Mouse (Mus musculus) lung, postnatal 0 days (tissue): ENCODE measurements around the gene Zfp503. TPM values are rescaled to one million over a fixed set of nuclear protein-coding genes. Genes with fewer than 3 reads are reported as not detected.

Experiments used
- ATAC-seq: fragments of 200-750 bp; cut with Nextera tagmentation; 2 replicates; pipeline ENCODE4 v1.8.0; 2017; ENCODE audit warnings: moderate library complexity
- DNase-seq: peaks from one replicate; pipeline ENCODE4 v3.0.0-alpha.2; 2016; ENCODE audit warnings: low spot score
- H3K27ac ChIP-seq: fragments of 300-500 bp; sonication (generic); 2 replicates; pipeline ENCODE4 v1.5.1; 2014; ENCODE audit warnings: antibody characterized with exemption, mild to moderate bottlenecking, low read length, mixed read lengths
- H3K27me3 ChIP-seq: fragments of 300-500 bp; sonication (generic); replicated peaks from 2 replicates; pipeline ENCODE4 v1.6.1; 2014; ENCODE audit warnings: low read length, mixed read lengths; ENCODE audit not compliant: insufficient read depth
- H3K36me3 ChIP-seq: fragments of 300-500 bp; sonication (generic); 2 replicates; pipeline ENCODE4 v1.6.1; 2014; ENCODE audit warnings: low read length, mixed read lengths; ENCODE audit not compliant: insufficient read depth
- H3K4me1 ChIP-seq: fragments of 300-500 bp; sonication (generic); 2 replicates; pipeline ENCODE4 v1.6.1; 2014; ENCODE audit warnings: antibody characterized with exemption, low read depth, low read length, mixed read lengths; ENCODE audit not compliant: insufficient read depth
- H3K4me2 ChIP-seq: fragments of 300-500 bp; sonication (generic); replicated peaks from 2 replicates; pipeline ENCODE4 v1.6.1; 2014; ENCODE audit warnings: low read depth, mild to moderate bottlenecking, low read length, moderate library complexity, mixed read lengths
- H3K4me3 ChIP-seq: fragments of 300-500 bp; sonication (generic); 2 replicates; pipeline ENCODE4 v1.5.1; 2014; ENCODE audit warnings: low read depth, low read length
- H3K9ac ChIP-seq: fragments of 300-500 bp; sonication (generic); replicated peaks from 2 replicates; pipeline ENCODE4 v1.6.1; 2014; ENCODE audit warnings: low read depth, mild to moderate bottlenecking
- H3K9me3 ChIP-seq: fragments of 300-500 bp; sonication (generic); 2 replicates; pipeline ENCODE4 v1.6.1; 2016; ENCODE audit warnings: low read length, mixed read lengths
- CTCF ChIP-seq: IDR thresholded peaks from 2 replicates; pipeline ENCODE4 v1.5.1; 2016; ENCODE audit warnings: antibody characterized with exemption, mild to moderate bottlenecking
- EP300 ChIP-seq: IDR thresholded peaks from 2 replicates; pipeline ENCODE4 v1.6.1; 2016; ENCODE audit warnings: antibody characterized with exemption, mild to moderate bottlenecking, control low read depth
- WGBS: fragments of 180-500 bp; shearing (Covaris S2); extraction: QIAGEN DNeasy Blood & Tissue Kit; methylation state at CpG from one replicate; pipeline ENCODE4 v1.1.7; 2014; 5-methylcytosine and 5-hydroxymethylcytosine counted together
- polyA plus RNA-seq: library from polyadenylated mRNA; unstranded; fragments of >200 nt; fragmentation: Nextera tagmentation; extraction: Ambion mirVana; gene quantifications from 2 replicates; pipeline ENCODE4 v1.2.1, GENCODE M21; 2015

The Zfp503 gene
- polyA plus RNA-seq = 16.7 and 18.6 TPM in 2 replicates

GRCm38 (mm10) chr14:21989291-21989913 is at the start of gene Zfp503:
Gene Zfp503, minus strand, starts transcription at chr14:21989601.
- DNase-seq (peak; percentile 90), ATAC-seq (peak; percentile 7)
- under 1% methylated on average over 29 of the region's 37 CpGs for WGBS
- Histone ChIP-seq H3K9ac (peak within 1 kb of the TSS; percentile 46), H3K27me3 (no peaks in the 10 kb centered on the region), H3K4me1 (peaks cover 14% of the 10 kb centered on the region; the same call in 1 of the 2 replicates), H3K4me3 (peak within 1 kb of the TSS; percentile 89), H3K36me3 (no peaks in the 10 kb centered on the region), H3K27ac (peak within 1 kb of the TSS; percentile 98), H3K4me2 (peak within 1 kb of the TSS; percentile 88), H3K9me3 (no peaks in the 10 kb centered on the region)
- TF ChIP-seq EP300 (0 out of 2 replicates have a peak, but pooled peaks have one; percentile 30), CTCF (peak; percentile 62)

- ATAC-seq (no peak), DNase-seq (no peak)
- H3K4me2 ChIP-seq = no peak overlapping the region
- no peaks in the 10 kb centered on the region for H3K27me3 ChIP-seq
- 85% methylated on average over 16 of the region's 16 CpGs for WGBS
- no peaks in the 10 kb centered on the region for H3K4me1 ChIP-seq
- no peak overlapping the region for H3K4me3 ChIP-seq
- no peak overlapping the region for H3K27ac ChIP-seq
- H3K9me3 ChIP-seq = no peaks in the 10 kb centered on the region
- no peak overlapping the region for H3K9ac ChIP-seq
- H3K36me3 ChIP-seq = no peaks in the 10 kb centered on the region
- TF ChIP-seq EP300 (no peak), CTCF (no peak)
Observed at GRCm38 (mm10) chr14:22037498-22038131, 48.2 kb upstream of the Zfp503 start.

GRCm38 (mm10) chr14:22036802-22037497 is 47.5 kb upstream of the Zfp503 start:
- Histone ChIP-seq H3K4me1 (no peaks in the 10 kb centered on the region), H3K4me2 (no peak overlapping the region), H3K9me3 (no peaks in the 10 kb centered on the region), H3K27ac (no peak overlapping the region), H3K27me3 (no peaks in the 10 kb centered on the region), H3K36me3 (no peaks in the 10 kb centered on the region), H3K9ac (no peak overlapping the region), H3K4me3 (no peak overlapping the region)
- TF ChIP-seq EP300 (no peak), CTCF (no peak)
- ATAC-seq (no peak), DNase-seq (no peak)
- 85% methylated on average over 12 of the region's 12 CpGs for WGBS

GRCm38 (mm10) chr14:22036338-22036737 is 46.9 kb upstream of the Zfp503 start:
- no peak overlapping the region for H3K9ac ChIP-seq
- no peaks in the 10 kb centered on the region for H3K27me3 ChIP-seq
- no peak overlapping the region for H3K4me3 ChIP-seq
- 59% methylated on average over 6 of the region's 6 CpGs for whole genome bisulfite sequencing
- H3K4me1 ChIP-seq = no peaks in the 10 kb centered on the region
- TF ChIP-seq CTCF = no peak
- no peak for TF ChIP-seq EP300
- no peak overlapping the region for H3K27ac ChIP-seq
- H3K36me3 ChIP-seq = no peaks in the 10 kb centered on the region
- H3K4me2 ChIP-seq = no peak overlapping the region
- ATAC-seq (no peak), DNase-seq (no peak)
- no peaks in the 10 kb centered on the region for H3K9me3 ChIP-seq

GRCm38 (mm10) chr14:22035900-22036299 is 46.5 kb upstream of the Zfp503 start:
- no peak for TF ChIP-seq CTCF
- TF ChIP-seq EP300 = no peak
- Histone ChIP-seq H3K36me3 (no peaks in the 10 kb centered on the region), H3K4me2 (no peak overlapping the region), H3K27ac (no peak overlapping the region), H3K4me3 (no peak overlapping the region), H3K27me3 (no peaks in the 10 kb centered on the region), H3K4me1 (no peaks in the 10 kb centered on the region), H3K9ac (no peak overlapping the region), H3K9me3 (no peaks in the 10 kb centered on the region)
- DNase-seq (no peak), ATAC-seq (no peak)
- WGBS = 56% methylated on average over 3 of the region's 3 CpGs

- DNase-seq (no peak), ATAC-seq (no peak)
- no peak overlapping the region for H3K9ac ChIP-seq
- H3K4me2 ChIP-seq = no peak overlapping the region
- no peak for TF ChIP-seq EP300
- no peak for TF ChIP-seq CTCF
- H3K27me3 ChIP-seq = no peaks in the 10 kb centered on the region
- H3K36me3 ChIP-seq = no peaks in the 10 kb centered on the region
- WGBS = 70% methylated on average over 4 of the region's 4 CpGs
- no peaks in the 10 kb centered on the region for H3K9me3 ChIP-seq
- peaks cover 9% of the 10 kb centered on the region; the same call in 1 of the 2 replicates for H3K4me1 ChIP-seq
- H3K4me3 ChIP-seq = no peak overlapping the region
- H3K27ac ChIP-seq = no peak overlapping the region
Observed at GRCm38 (mm10) chr14:22023533-22023932, 34.1 kb upstream of the Zfp503 start.
